Mouse (Mus musculus): ENCODE results near the gene Cd3g. TPM values are rescaled to one million over a fixed set of nuclear protein-coding genes. Genes with fewer than 3 reads are reported as not detected.

Gene Cd3g
- polyA plus RNA-seq, 1 experiment from 2014 or later = not detected

- no peaks in the 10 kb centered on the region for H3K9me3 ChIP-seq (ENCODE audit: control insufficient read depth, low read length)
These were observed 14.7 kb upstream of the Cd3g start for GRCm38 (mm10) chr9:44994962-44995361.

GRCm38 (mm10) chr9:44993268-44993667 is 13.0 kb upstream of the Cd3g start:
- Histone ChIP-seq H3K4me3 (replicated peaks; ENCODE audit: low read depth, low read length) (no peak overlapping the region), H3K27ac (replicated peaks; ENCODE audit: low read depth, low read length) (no peak overlapping the region), H3K9me3 (ENCODE audit: control insufficient read depth, low read length) (no peaks in the 10 kb centered on the region), H3K4me1 (ENCODE audit: control insufficient read depth, insufficient read depth, low read length) (no peaks in the 10 kb centered on the region), H3K27me3 (ENCODE audit: control insufficient read depth, insufficient read depth, low read length) (no peaks in the 10 kb centered on the region), H3K4me2 (ENCODE audit: low read length) (no peak overlapping the region), H3K36me3 (ENCODE audit: control insufficient read depth, insufficient read depth, low read length) (no peaks in the 10 kb centered on the region), H3K9ac (replicated peaks; ENCODE audit: low read length) (no peak overlapping the region)
- DNase-seq = no peak
- ATAC-seq (ENCODE audit: low FRiP score, low TSS enrichment) = no peak
- 93% methylated on average over 2 of the region's 2 CpGs for WGBS

More at GRCm38 (mm10) chr9:44994962-44995361, 14.7 kb upstream of the Cd3g start:
- no peak overlapping the region for H3K27ac ChIP-seq (replicated peaks; ENCODE audit: low read depth, low read length)
- no peak for DNase-seq
- H3K27me3 ChIP-seq (ENCODE audit: control insufficient read depth, insufficient read depth, low read length) = no peaks in the 10 kb centered on the region
- no peak for ATAC-seq (ENCODE audit: low FRiP score, low TSS enrichment)
- H3K4me2 ChIP-seq (ENCODE audit: low read length) = no peak overlapping the region
- H3K36me3 ChIP-seq (ENCODE audit: control insufficient read depth, insufficient read depth, low read length) = no peaks in the 10 kb centered on the region
- no peaks in the 10 kb centered on the region for H3K4me1 ChIP-seq (ENCODE audit: control insufficient read depth, insufficient read depth, low read length)
- no peak overlapping the region for H3K9ac ChIP-seq (replicated peaks; ENCODE audit: low read length)
- 74% methylated on average over 4 of the region's 4 CpGs for WGBS
- no peak overlapping the region for H3K4me3 ChIP-seq (replicated peaks; ENCODE audit: low read depth, low read length)

GRCm38 (mm10) chr9:44992271-44992670 is 12.0 kb upstream of the Cd3g start:
- no peak overlapping the region for H3K9ac ChIP-seq (replicated peaks; ENCODE audit: low read length)
- no peaks in the 10 kb centered on the region for H3K9me3 ChIP-seq (ENCODE audit: control insufficient read depth, low read length)
- DNase-seq (no peak), ATAC-seq (ENCODE audit: low FRiP score, low TSS enrichment) (no peak)
- no peaks in the 10 kb centered on the region for H3K27me3 ChIP-seq (ENCODE audit: control insufficient read depth, insufficient read depth, low read length)
- no peak overlapping the region for H3K27ac ChIP-seq (replicated peaks; ENCODE audit: low read depth, low read length)
- no peak overlapping the region for H3K4me3 ChIP-seq (replicated peaks; ENCODE audit: low read depth, low read length)
- no peaks in the 10 kb centered on the region for H3K4me1 ChIP-seq (ENCODE audit: control insufficient read depth, insufficient read depth, low read length)
- no peak overlapping the region for H3K4me2 ChIP-seq (ENCODE audit: low read length)
- no peaks in the 10 kb centered on the region for H3K36me3 ChIP-seq (ENCODE audit: control insufficient read depth, insufficient read depth, low read length)

GRCm38 (mm10) chr9:44991821-44992220 is 11.6 kb upstream of the Cd3g start:
- Histone ChIP-seq H3K9ac (replicated peaks; ENCODE audit: low read length) (no peak overlapping the region), H3K4me2 (ENCODE audit: low read length) (no peak overlapping the region), H3K27me3 (ENCODE audit: control insufficient read depth, insufficient read depth, low read length) (no peaks in the 10 kb centered on the region), H3K9me3 (ENCODE audit: control insufficient read depth, low read length) (no peaks in the 10 kb centered on the region), H3K36me3 (ENCODE audit: control insufficient read depth, insufficient read depth, low read length) (no peaks in the 10 kb centered on the region), H3K27ac (replicated peaks; ENCODE audit: low read depth, low read length) (no peak overlapping the region), H3K4me1 (ENCODE audit: control insufficient read depth, insufficient read depth, low read length) (no peaks in the 10 kb centered on the region), H3K4me3 (replicated peaks; ENCODE audit: low read depth, low read length) (no peak overlapping the region)
- DNase-seq (no peak), ATAC-seq (ENCODE audit: low FRiP score, low TSS enrichment) (no peak)
- 88% methylated on average over 2 of the region's 2 CpGs for WGBS

- H3K4me2 ChIP-seq (ENCODE audit: low read length) = no peak overlapping the region
- H3K27ac ChIP-seq (replicated peaks; ENCODE audit: low read depth, low read length) = no peak overlapping the region
- no peak for DNase-seq
- no peaks in the 10 kb centered on the region for H3K4me1 ChIP-seq (ENCODE audit: control insufficient read depth, insufficient read depth, low read length)
- no peaks in the 10 kb centered on the region for H3K9me3 ChIP-seq (ENCODE audit: control insufficient read depth, low read length)
- H3K4me3 ChIP-seq (replicated peaks; ENCODE audit: low read depth, low read length) = no peak overlapping the region
- H3K27me3 ChIP-seq (ENCODE audit: control insufficient read depth, insufficient read depth, low read length) = no peaks in the 10 kb centered on the region
- no peaks in the 10 kb centered on the region for H3K36me3 ChIP-seq (ENCODE audit: control insufficient read depth, insufficient read depth, low read length)
- no peak for ATAC-seq (ENCODE audit: low FRiP score, low TSS enrichment)
- no peak overlapping the region for H3K9ac ChIP-seq (replicated peaks; ENCODE audit: low read length)
- WGBS = 88% methylated on average over 5 of the region's 5 CpGs
These were observed 6.7 kb upstream of the Cd3g start for GRCm38 (mm10) chr9:44986976-44987375.

GRCm38 (mm10) chr9:44986242-44986781 is 6.1 kb upstream of the Cd3g start:
- Histone ChIP-seq H3K4me2 (ENCODE audit: low read length) (no peak overlapping the region), H3K9me3 (ENCODE audit: control insufficient read depth, low read length) (no peaks in the 10 kb centered on the region), H3K4me1 (ENCODE audit: control insufficient read depth, insufficient read depth, low read length) (no peaks in the 10 kb centered on the region), H3K9ac (replicated peaks; ENCODE audit: low read length) (no peak overlapping the region), H3K27ac (replicated peaks; ENCODE audit: low read depth, low read length) (no peak overlapping the region), H3K4me3 (replicated peaks; ENCODE audit: low read depth, low read length) (no peak overlapping the region), H3K27me3 (ENCODE audit: control insufficient read depth, insufficient read depth, low read length) (no peaks in the 10 kb centered on the region), H3K36me3 (ENCODE audit: control insufficient read depth, insufficient read depth, low read length) (no peaks in the 10 kb centered on the region)
- peak; percentile 3 for DNase-seq
- ATAC-seq (ENCODE audit: low FRiP score, low TSS enrichment) = no peak
- 35% methylated on average over 14 of the region's 14 CpGs for WGBS

- no peaks in the 10 kb centered on the region for H3K9me3 ChIP-seq (ENCODE audit: control insufficient read depth, low read length)
- no peaks in the 10 kb centered on the region for H3K27me3 ChIP-seq (ENCODE audit: control insufficient read depth, insufficient read depth, low read length)
- no peak for DNase-seq
- H3K4me2 ChIP-seq (ENCODE audit: low read length) = no peak overlapping the region
- no peak overlapping the region for H3K27ac ChIP-seq (replicated peaks; ENCODE audit: low read depth, low read length)
- H3K36me3 ChIP-seq (ENCODE audit: control insufficient read depth, insufficient read depth, low read length) = no peaks in the 10 kb centered on the region
- no peak overlapping the region for H3K4me3 ChIP-seq (replicated peaks; ENCODE audit: low read depth, low read length)
- H3K9ac ChIP-seq (replicated peaks; ENCODE audit: low read length) = no peak overlapping the region
- no peaks in the 10 kb centered on the region for H3K4me1 ChIP-seq (ENCODE audit: control insufficient read depth, insufficient read depth, low read length)
- 88% methylated on average over 3 of the region's 3 CpGs for whole genome bisulfite sequencing
- no peak for ATAC-seq (ENCODE audit: low FRiP score, low TSS enrichment)
These were observed 5.5 kb upstream of the Cd3g start for GRCm38 (mm10) chr9:44985721-44986161.

- no peaks in the 10 kb centered on the region for H3K27me3 ChIP-seq (ENCODE audit: control insufficient read depth, insufficient read depth, low read length)
- WGBS = 70% methylated on average over 2 of the region's 2 CpGs
- no peaks in the 10 kb centered on the region for H3K9me3 ChIP-seq (ENCODE audit: control insufficient read depth, low read length)
- H3K4me2 ChIP-seq (ENCODE audit: low read length) = no peak overlapping the region
- DNase-seq = no peak
- no peaks in the 10 kb centered on the region for H3K4me1 ChIP-seq (ENCODE audit: control insufficient read depth, insufficient read depth, low read length)
- no peak overlapping the region for H3K4me3 ChIP-seq (replicated peaks; ENCODE audit: low read depth, low read length)
- H3K27ac ChIP-seq (replicated peaks; ENCODE audit: low read depth, low read length) = no peak overlapping the region
- H3K9ac ChIP-seq (replicated peaks; ENCODE audit: low read length) = no peak overlapping the region
- ATAC-seq (ENCODE audit: low FRiP score, low TSS enrichment) = no peak
- no peaks in the 10 kb centered on the region for H3K36me3 ChIP-seq (ENCODE audit: control insufficient read depth, insufficient read depth, low read length)
These were observed 2.8 kb upstream of the Cd3g start for GRCm38 (mm10) chr9:44983001-44983400.

- no peak overlapping the region for H3K4me2 ChIP-seq (ENCODE audit: low read length)
- ATAC-seq (ENCODE audit: low FRiP score, low TSS enrichment) = no peak
- WGBS = 92% methylated on average over 3 of the region's 3 CpGs
- no peaks in the 10 kb centered on the region for H3K36me3 ChIP-seq (ENCODE audit: control insufficient read depth, insufficient read depth, low read length)
- no peaks in the 10 kb centered on the region for H3K9me3 ChIP-seq (ENCODE audit: control insufficient read depth, low read length)
- no peak overlapping the region for H3K4me3 ChIP-seq (replicated peaks; ENCODE audit: low read depth, low read length)
- H3K4me1 ChIP-seq (ENCODE audit: control insufficient read depth, insufficient read depth, low read length) = no peaks in the 10 kb centered on the region
- DNase-seq = no peak
- H3K9ac ChIP-seq (replicated peaks; ENCODE audit: low read length) = no peak overlapping the region
- H3K27me3 ChIP-seq (ENCODE audit: control insufficient read depth, insufficient read depth, low read length) = no peaks in the 10 kb centered on the region
- no peak overlapping the region for H3K27ac ChIP-seq (replicated peaks; ENCODE audit: low read depth, low read length)
These were observed 2.3 kb upstream of the Cd3g start for GRCm38 (mm10) chr9:44982531-44982930.
